Mouse (Mus musculus): ENCODE results near the gene Mydgf.

Mydgf gene

DNA sequence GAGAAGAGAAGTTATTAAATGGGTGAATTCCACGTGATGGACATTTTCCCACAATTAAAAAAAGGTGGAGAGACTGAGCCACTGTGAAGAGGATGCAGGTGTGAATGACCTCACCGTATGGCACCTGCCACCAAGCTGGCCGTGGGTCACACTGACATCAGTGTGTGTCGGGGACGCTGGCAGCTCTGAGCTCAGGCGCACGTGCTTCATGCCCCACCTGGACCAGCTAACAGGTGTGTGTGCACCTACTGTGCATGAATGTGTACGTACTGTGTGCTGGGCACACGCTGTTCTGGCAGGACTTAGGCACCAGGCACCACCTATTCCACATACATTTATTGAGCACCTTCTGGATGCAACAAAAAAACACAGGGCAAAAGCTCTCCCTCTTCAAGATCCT is 39.2 kb downstream of the Mydgf start:
- no peak for DNase-seq (ENCODE audit: low read depth, low spot score)

DNA sequence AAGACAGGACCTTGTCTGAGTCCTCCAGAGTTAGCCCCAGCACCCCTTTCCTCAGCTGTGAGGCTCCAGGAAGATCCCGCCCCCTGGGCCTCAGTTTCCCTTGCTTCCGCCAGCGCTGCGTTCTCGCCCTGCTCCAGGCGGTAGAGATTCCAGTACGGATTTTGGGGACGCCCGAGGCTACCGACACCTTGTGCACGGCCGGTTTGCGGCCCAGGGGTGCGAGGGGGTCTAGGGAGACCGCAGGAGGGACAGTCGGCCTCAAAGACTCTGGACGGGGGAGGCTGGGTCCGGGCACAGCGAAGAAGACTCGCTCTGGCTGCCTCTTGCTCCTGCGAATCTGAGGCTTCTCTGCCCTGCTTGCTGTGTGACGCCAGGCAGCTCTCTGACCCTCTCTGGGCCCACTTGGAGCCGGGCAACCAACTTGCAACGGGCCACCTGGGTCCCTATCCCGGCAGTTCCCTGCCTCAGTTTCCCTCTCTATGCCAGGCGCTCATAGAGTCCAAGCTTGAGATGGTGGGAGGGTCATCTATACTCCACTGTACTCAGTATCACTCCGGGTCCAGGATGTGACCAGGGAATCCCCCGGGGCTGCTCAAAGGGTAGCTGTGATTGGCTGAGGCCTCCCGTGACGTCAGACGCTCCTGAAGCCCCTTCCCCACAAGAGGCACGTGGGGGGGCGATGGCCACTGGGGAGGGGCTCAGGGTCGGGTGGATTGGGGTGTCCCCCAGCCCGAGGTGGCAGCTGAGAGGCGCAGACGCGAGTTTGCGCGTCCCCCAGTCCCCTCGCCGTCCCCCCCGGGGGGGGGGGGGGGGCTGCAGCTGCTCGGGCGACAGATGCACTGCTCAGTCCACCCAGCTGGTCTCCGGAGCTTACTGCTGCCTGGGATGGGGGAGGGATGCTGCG is 41.8 kb downstream of the Mydgf start:
- DNase-seq (ENCODE audit: low read depth, low spot score) = no peak

DNA sequence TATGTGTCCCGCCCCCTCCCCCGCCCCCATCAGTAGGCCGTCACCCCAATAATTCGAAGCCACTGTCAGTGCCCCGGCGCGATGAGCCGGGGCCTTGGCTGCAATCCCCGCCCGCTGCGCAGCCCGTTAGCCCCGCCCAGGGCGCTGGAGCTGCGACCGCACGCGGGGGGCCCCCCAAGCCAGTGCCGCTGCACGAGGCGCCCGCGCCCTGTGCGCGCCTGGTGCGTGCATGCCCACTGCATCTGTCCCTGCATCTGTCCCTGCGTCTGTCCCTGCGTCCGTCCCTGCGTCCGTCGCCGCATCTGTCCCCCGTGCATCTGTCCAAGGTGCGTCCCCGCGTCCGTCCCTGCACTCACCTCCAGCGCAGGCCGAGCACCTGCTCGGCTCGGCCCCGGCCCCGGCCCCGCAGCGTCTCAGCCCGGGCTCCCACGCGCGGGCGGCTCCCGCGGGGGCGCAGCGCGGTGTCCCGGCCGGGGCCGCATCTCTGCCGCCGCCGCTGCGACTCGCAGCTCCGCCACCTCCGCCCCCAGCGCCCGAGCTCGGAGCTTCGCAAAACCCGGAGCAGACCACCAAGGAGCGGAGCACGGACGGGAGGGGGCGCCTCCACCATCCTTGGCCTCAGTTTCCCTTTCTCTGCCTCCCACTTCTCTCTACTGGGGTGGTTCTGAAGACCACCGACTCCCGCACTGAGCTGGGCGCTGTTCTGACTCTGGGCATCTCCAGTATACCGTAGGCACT is 43.7 kb downstream of the Mydgf start, which contains the start of gene Sema6b:
Gene Sema6b, minus strand, starts transcription at position 486 of the 738 bp plus-strand sequence.
- DNase-seq (ENCODE audit: low read depth, low spot score) = peak; percentile 48

DNA sequence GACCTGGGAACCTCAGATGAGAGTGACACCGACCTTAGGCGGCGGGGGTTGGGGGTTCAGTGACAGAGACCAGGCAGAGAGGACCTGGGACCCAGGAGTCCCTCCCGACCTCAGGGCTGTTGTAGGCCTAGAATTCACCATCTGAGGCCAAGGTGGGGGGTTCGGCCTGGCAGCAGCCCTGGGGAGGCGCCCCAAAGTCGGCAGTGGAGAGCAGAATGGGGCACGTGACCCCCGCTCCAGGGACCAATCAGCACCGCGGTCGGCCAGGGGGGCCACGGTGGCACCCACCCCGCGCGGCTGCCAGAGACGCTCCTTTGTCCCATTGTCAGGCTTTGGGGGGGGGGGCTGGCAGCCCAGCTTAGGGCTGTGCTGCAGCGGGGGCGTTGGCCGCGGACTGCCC is 44.4 kb downstream of the Mydgf start:
- no peak for DNase-seq (ENCODE audit: low read depth, low spot score)

DNA sequence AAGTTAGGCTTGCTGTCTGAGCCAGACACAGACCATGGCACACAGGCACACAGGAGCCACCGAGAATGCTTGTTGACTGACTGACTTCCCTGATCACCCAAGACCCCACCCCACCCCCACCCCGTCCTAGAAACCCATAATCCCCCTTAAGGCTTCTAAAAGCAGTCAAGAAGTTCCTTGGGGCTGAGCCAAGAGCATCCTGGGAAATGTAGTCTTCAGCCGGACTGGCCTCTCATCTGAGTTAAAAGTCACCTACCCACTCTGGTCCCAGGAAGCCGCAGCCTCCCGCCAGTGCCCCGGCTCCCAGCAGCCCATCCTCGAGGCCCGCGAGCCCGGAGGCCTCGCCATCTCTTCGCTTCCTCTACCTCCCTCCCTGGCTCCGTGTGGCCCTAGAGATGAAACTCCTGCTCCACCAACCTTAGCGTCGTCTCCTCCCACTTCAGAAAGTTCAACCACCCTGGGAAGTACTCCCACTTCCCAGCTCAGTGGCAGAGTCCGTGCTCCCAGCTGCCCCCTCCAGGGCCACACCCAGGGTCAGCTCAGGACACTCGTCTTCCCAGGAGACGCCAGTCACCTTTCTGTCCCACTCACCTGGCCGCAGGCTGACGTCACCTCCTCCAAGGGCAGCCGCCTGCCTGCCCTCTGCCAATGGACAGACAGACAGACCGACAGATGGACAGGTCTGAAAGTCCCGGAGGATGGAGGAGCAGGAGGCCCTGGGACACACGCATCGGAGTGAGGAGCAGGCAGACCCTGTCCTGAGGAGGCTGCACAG is 45.7 kb downstream of the Mydgf start:
- DNase-seq (ENCODE audit: low read depth, low spot score) = no peak

DNA sequence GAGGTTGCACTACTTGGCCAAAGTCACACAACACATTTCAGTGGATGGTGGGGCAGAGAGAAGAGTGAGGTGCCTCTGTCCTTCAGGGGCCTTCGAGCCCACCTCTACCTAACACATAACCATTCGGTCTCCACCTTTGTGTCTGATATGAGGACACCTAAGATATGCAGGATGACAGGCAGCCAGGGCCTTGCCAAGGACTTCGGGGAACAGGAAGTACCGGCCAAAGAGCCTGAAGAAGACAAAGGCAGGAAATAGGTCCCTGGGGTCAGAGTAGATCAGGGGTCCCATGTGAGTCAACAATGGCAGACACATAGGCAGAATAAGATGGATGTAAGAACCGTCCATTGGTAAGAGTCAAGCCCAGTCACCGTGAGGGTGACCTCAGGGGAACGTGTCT is 47.2 kb downstream of the Mydgf start:
- no peak for DNase-seq (ENCODE audit: low read depth, low spot score)

DNA sequence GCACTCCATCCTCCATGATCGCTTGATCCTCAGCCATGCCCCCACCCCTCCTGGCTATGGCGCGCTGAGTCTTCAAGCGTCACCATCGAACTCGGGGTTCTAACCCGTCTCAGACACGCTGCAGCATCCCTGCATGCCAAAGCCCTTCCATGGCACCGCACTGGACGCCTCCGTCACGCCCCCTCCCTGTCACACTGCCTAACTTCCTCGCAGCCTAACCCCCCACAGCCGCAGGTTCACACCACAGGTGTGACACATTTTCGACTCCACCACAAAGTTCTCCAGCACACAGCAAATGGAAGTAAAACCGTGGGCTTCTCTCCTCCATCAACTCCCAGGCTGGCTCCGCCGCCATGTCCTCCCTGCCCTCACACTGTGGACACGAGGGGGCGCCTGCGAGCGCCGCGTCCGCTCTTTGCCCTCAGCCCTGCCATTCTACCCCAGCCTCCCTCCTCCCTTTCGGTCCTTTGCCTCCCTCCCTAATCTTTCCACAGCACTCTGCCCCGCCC is 49.2 kb downstream of the Mydgf start:
- peak; percentile 80 for DNase-seq (ENCODE audit: low read depth, low spot score)

DNA sequence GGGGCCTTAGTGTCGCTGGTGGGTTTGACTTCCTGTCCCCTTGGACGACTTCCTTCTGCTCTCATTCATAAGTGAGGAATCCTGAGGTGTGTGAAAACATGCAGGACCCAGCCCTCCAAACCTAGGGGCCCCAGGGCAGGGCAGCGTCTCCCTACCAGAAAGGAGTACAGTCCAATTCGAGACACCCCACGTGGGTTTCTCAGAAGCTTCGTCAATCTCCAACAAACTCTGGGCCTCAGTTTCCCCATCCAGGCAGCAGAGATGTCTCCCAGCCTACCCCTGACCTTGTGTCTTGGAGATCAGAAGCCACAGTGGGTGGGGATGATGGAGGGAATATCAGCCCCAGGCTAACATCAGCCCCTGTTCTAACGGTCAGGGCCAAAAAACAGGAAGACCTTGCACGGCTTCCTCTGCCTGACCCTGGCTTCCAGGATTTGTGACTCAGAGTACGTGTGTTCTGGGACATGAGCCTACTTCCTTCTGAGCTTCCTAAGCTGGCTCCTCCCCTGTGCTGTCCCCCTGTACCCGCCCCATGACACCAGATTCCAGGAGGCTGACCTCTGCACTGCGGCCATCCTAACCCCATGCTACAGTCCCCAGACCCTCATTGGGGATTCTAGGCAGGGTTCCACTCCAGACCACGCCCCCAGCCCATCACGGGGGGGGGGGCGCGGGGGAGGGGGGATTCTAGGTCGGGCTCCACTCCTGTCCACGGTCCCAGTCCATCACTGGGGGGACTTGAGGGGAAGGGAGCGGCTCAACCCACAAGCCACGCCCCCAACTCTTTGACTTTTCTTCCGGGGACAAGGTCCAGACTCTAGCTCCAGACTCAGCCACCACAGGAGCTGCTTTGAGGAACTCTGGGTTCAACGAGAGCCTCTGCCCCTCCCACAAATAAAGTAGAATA is 50.0 kb downstream of the Mydgf start:
- peak; percentile 53 for DNase-seq (ENCODE audit: low read depth, low spot score)

DNA sequence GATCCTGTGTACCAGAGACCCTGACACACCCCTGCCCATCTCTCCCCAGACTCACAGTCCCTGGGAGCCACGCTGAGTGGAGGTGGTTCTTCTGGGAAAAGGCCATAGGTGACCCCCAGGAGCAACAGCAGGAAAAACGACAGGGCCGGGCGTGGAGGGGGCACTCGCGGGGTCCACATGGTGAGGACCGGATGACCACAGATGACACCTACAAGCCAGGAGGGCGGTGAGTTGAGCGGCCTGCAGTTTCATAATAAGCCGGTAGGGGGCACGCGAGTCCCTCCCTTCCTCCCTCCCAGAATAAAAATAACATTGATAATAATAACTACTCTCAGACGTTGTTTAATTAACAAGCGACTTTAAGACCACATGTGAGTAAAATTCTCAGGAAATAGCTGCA is 51.1 kb downstream of the Mydgf start:
- DNase-seq (ENCODE audit: low read depth, low spot score) = peak; percentile 76

DNA sequence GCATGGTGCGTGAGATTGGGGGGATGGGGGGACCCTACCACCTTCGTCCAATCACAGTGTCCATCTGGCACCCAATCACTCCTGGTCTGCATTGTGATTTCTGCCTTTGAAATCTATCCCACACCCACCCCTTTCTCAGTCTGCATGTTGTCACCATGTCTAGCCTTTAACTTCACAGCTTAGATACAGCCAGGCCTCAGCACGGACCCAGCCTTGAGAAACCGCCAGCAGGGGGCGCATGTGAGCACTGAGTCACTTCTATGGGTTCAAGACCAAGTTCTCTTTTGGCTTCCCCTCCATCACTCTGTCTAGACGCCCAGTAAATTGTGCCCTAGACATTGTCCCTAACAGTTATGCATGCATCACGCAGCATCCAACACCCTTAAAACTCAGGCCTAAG is 51.9 kb downstream of the Mydgf start:
- DNase-seq (ENCODE audit: low read depth, low spot score) = peak; percentile 72

DNA sequence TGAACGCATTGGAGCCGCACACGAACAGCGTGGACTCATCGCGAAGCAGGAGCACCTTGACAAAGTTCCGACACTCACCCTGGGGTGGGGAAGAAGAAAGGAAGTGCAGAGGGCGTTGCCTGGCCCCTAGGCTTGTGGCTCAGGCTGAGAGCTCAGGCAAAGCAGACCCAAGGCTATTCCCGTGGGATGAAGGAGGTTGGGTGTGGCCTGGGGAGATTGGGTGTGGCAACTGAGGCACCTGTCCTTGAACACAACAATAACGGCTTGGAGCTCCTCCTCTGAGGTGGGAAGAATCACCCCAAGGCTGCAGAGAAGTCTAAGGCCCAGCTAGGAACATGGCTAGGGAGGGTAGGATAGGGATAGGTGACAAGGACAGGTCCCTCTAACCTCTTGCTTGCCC is 52.6 kb downstream of the Mydgf start:
- no peak for DNase-seq (ENCODE audit: low read depth, low spot score)

DNA sequence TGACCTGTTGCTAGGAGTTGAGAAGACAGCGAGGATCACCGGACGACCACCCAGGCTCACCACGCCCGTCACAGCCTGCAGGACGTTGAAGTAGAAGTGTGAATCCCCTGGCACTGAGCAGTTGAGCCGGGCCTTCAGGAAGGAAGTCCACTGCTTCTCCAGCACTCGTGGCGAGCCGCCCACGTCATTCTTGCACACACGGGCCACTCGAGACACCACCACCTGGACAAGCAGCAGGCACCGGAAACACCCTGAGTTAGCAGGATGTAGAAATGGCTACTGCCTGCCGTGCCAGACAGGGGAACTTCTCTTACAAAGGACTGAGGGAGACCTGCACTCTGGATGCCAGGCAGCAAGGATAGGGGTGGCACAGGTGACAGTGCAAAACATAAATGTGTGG is 55.5 kb downstream of the Mydgf start:
- DNase-seq (ENCODE audit: low read depth, low spot score) = no peak

DNA sequence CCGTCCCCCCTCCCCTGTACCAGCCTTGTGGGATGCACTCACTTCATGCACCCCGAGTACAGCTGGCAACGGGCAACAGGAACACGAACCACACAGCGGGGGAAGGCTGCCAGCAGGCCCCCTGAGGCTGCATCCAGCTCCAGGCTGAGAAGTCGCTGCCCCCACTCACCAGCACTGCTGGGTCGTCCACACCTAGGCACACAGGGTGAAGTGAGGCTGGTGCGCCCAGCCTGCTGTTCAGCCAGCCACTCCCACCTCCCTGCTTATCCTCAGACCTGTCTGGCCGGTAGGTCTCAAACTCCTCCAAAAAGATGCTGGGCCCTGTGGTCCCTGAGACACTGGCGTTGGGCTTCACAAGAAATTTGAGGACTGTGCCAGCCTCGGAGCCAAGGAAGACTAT is 57.5 kb downstream of the Mydgf start:
- no peak for DNase-seq (ENCODE audit: low read depth, low spot score)

Measured in CD4-positive helper T cell, adult 2 months (primary cell).